Mouse (Mus musculus) spleen, embryonic (tissue): ENCODE data around the gene Tuba3a.

ENCODE experiments used
- CTCF ChIA-PET: fragments of 350-600 bp; sonication (Branson Sonifier 250); formaldehyde crosslinking; loops from one replicate; lab custom pipeline; 2022; lab: Charles Lee

Gene Tuba3a

DNA sequence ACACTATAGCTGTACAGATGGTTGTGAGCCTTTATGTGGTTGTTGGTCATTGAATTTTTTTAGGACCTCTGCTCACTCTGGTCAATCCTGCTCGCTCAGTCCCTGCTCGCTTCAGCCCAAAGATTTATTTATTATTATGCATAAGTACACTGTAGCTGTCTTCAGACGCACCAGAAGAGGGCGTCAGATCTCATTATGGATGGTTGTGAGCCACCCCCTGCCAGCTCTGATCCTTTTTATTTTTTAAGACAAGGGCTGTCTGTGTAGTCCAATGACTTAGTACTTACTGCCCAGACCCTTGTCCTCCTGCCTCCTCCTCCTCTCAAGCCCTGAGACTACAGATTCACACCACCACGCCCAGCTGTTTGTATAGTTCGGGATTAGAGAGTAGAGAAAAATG, 19.2 kb downstream of the Tuba3a start:
- CTCF ChIA-PET = interaction anchor here (0.5 to 0.6 kb wide), 2 partner anchors 14 to 115 kb away, joined by 3 to 4 read pairs; no protein-coding TSS in a partner anchor

- CTCF ChIA-PET = interaction anchor here (0.5 to 1.6 kb wide), 3 partner anchors 12 to 114 kb away, joined by 3 to 4 read pairs (median 3); no protein-coding TSS in a partner anchor
Measured at GRCm38 (mm10) chr6:125266091-125266490, 19.8 kb downstream of the Tuba3a start.

GRCm38 (mm10) chr6:125265239-125265638, 20.6 kb downstream of the Tuba3a start:
- CTCF ChIA-PET = interaction anchor here (0.6 to 1.6 kb wide), 2 partner anchors 11 to 20 kb away, joined by 3 to 4 read pairs; no protein-coding TSS in a partner anchor

- CTCF ChIA-PET = no interaction called here
Measured at GRCm38 (mm10) chr6:125264219-125264618, 21.6 kb downstream of the Tuba3a start.

GRCm38 (mm10) chr6:125260006-125260555, 25.8 kb downstream of the Tuba3a start:
- CTCF ChIA-PET = interaction anchor here (0.5 kb wide), 1 partner anchor 154 kb away, joined by 3 read pairs; no protein-coding TSS in a partner anchor

DNA sequence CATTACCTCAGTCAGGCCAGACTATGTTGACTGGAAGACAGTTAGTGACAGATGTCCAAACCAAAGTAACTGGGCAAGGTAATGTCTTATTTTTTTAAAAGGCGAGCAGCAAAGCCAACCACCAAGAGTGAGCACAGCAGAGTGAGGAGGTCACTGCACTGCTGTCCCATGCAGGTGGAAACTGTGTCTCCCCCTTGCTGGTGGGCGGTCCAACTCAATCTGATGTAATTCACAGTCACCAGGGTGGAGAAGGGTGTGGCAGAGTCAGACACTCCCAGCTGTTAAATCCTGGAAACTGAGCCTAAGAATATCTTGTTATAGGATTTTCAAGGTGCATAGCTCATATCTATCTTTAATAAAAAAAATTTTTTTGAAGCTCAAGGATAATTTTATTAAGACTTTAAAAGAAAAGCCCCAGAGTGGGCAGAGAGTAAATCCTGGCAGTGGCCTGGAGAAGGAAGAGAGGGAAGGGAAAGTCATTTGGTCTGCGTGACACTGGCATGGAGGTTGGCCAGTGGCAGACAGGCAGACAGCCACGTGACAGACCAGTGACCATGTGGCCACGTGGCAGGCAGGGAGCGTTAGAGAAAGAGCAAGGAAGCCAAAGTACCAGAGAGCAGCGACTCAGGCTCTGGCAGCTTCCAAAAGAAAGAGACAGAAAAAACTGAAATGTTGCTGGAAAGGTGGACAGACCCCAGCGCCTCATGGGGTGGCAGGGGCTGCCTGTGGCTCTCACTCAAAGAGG, 29.4 kb downstream of the Tuba3a start:
- CTCF ChIA-PET = no interaction called here

DNA sequence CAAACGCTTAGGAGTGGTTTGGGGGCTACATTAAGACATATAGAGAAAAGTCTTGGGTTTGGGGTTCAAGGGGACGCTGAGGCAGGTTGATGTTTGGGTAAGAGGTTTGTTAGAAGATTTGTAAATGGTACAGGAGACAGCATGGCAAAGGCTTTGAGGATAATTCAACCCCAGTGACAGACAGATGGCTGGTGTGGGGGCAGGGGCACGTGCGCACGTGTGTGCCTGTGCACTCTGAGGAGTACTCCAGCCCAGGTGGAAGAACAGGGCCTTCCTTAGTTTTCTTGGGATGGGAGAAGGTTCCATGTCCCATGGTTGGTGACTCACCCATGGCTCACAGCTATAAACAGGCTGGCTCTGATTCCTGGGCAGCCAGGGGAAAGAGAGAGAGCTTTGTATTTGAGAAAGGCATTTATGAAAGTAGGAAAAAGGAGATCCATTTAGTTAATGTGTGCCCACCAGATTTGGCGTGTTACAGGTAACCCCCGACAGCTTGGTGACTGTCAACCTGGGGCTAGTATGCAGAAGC, 30.3 kb downstream of the Tuba3a start:
- CTCF ChIA-PET = no interaction called here

DNA sequence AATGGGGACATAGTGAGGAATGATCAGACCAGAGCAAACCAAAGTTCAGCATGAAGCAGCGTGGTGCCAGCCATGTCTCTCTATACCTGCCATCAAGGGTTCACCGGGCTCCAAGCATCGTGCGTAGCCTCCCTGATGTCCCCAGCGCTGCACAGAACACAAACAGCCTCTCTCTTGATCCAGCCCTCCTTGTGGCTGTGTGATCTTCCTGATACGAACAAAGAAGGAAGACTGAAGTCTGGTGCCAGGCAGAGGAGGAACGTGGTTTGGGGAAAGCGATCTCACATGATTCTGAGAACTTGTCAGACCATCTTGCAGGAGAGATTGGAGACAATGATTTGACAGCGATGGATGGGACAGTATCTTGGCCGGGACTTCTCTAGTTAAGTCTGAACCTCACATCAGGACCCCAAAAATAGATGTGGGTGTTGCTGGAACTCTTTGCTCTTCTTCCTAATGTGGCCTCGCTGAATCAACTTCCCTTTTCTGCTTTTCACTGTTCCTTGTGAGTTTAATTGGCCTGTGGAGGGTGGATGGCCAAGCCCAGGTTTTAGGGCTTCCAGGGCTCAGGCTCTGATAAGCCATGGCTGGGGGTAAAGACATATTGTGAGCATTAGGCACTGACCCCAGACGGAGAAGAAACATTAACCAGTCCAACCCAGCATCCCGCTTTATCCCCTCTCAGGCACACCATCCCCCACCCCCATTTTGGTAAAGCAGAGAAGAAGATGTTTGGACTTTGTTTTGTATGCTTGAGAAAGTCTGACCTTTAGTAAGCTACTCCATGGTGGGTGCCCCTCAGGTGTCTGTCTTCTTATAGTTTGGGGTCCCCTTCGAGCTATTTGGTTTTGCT, 31.8 kb downstream of the Tuba3a start:
- CTCF ChIA-PET = interaction anchor here (0.8 to 0.9 kb wide), 3 partner anchors 11 to 18 kb away, joined by 3 to 4 read pairs (median 3); no protein-coding TSS in a partner anchor

- CTCF ChIA-PET = interaction anchor here (0.7 kb wide), 1 partner anchor 14 kb away, joined by 4 read pairs; no protein-coding TSS in a partner anchor
Measured at GRCm38 (mm10) chr6:125252711-125253110, 33.1 kb downstream of the Tuba3a start.

DNA sequence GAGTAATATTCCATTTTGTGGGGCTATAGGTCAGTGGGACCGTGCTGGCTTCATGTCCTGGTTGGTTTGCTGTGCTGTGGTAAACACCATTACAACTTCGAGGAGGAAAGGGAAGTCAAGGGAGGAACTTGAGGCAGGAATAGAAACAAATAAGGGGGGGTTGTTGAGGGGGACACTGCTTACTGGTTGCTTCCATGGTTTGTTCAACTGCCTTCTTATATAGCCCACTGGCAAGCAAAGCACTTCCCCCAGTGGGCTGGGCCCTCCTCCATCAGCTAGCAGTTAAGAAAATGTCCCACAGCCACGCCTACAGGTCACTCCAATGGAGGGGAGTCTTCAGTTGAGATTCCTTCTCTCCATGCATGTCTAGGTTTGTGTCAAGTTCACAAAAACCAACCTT, 33.6 kb downstream of the Tuba3a start:
- CTCF ChIA-PET = interaction anchor here (0.7 kb wide), 1 partner anchor 14 kb away, joined by 4 read pairs; no protein-coding TSS in a partner anchor

DNA sequence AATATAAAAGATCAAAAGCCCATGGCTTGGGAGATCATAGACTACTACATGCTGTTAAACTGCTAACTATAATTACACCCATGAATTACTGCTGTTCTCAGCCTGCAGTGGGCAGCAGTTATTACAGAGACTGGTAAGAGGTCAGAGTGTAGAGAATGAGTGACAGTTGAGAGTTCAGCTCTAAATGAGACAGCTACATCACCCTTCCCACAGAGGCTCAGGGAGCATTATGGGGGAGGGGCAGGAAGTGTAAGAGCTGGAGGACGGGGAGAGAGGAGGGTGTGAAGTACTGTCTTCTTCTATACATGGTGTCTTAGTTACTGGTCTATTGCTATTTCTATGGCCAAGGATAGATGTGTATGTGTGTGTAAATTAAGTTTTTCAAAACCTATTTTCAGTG, 41.3 kb downstream of the Tuba3a start:
- CTCF ChIA-PET = no interaction called here

DNA sequence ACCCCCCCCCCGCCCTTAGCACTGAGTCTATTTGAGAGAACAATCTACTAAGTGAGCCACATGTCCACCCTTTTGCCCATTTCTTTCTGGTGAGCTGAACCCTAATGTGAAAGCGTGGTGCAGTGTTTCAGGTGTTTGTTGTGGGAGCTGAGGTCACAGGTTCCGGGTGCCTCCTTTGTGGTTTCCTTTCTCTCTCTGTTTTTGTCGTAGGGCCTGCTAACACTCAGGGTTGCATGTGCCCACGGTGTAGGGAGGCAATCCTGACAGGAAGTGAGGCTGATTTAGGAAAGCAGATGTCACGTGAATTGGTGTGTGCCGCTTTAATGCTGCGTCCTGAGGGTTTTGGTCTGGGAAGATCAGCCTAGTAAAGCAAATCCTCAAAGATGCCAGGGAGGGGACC, 44.3 kb downstream of the Tuba3a start:
- CTCF ChIA-PET = no interaction called here

DNA sequence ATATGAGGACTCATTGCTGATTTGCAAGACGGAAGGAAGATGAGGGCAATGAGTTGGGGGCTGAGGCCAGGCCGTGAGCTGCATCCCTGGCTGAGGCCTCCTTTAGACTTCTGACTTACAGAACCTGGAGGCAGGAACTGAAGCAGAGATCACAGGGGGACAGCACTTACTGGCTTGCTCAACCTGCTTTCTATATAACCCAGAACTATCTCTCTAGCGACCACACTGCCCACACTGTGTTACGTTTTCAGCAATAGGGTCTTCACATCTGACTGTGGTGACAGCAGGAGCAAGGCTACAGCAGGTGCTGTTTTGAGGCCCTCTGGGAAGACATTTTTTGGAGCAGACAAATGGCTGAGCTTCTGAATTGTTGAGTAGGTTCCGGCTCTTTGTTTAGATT, 45.2 kb downstream of the Tuba3a start:
- CTCF ChIA-PET = no interaction called here

DNA sequence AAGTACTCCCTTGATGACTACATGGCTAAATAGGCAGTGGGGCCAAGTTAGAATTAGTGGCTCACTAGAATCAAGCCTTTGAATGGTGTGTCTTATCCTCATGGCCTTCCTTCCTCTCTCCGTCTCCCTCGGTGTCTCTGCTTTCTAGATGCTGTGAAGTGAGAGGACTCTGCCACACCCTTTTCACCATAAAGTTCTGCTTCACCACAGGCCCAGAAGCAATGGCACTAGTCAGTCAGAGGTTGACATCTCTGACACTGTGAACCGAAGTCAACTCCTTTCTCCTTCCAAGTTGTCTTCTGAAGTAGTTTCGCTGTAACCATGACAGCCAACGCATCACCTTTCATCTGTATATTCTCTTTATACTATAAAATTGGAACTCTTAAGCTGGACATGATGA, 46.3 kb downstream of the Tuba3a start:
- CTCF ChIA-PET = no interaction called here

DNA sequence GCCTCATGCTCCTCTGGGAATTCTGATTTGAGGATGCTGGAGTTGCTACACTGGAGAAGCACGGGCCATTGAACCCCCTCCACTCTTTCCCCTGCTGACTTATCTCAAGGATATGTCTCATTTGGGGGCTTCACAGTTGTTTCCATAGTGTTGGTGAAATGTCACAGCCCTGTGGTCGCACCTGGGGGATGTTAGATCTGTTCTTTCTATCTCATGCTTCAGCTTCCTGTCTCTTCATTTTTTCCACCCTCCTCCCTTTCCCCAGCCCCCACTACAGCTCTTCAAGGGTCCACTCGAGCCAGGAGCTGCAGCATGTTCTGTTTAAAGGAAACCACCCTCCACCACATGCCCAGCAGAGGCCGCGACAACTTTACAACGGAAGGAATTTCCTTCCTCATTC, 47.4 kb downstream of the Tuba3a start:
- CTCF ChIA-PET = interaction anchor here (0.7 kb wide), 1 partner anchor 65 kb away, joined by 9 read pairs; no protein-coding TSS in a partner anchor

DNA sequence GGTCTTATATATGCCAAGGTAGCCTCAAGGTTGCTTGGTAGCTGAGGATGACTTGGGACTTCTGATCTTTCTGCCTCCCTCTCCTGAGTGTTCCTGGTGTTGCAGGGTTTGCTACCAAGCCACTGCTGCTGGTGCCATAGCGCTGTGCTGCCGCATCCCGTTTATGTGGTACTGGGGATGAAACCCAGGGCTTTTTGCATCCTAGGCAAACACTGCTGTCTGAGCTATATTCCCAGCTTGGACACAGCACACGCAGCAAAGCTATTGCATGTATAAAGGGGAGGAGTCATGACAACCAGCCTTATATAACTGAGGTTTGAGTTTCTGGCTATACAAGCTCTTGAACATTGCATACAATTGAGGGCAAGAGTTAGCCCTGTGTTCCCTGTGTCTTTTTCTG, 48.4 kb downstream of the Tuba3a start:
- CTCF ChIA-PET = interaction anchor here (0.7 kb wide), 2 partner anchors 14 to 66 kb away, joined by 6 to 9 read pairs; no protein-coding TSS in a partner anchor

- CTCF ChIA-PET = interaction anchor here (0.6 kb wide), 1 partner anchor 100 kb away, joined by 3 read pairs; no protein-coding TSS in a partner anchor
Measured at GRCm38 (mm10) chr6:125236782-125237181, 49.1 kb downstream of the Tuba3a start, which contains the start of gene Cd27. Gene Cd27 (minus strand): TSS chr6:125237010.

DNA sequence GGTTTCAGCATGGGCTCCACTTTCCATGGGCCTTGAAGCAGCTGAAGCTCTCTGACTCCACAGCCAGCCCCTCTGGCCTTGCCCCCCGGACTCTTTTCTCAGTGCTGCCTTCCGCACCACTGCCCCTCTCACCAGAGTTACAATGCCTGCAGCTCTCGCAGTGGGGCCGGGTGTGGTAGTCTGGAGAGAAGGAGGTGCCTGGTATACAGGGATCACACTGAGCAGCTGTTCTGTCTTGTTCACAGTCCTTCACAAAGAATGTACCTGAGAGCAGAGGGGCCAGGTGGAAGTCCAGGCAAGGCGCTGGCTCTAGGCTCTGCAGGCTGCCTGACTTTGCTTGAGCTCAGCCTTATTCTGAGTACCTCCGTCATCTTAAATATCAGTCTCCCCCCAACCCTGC, 49.5 kb downstream of the Tuba3a start:
- CTCF ChIA-PET = interaction anchor here (0.6 kb wide), 1 partner anchor 100 kb away, joined by 3 read pairs; no protein-coding TSS in a partner anchor

GRCm38 (mm10) chr6:125234520-125234828, 51.4 kb downstream of the Tuba3a start:
- CTCF ChIA-PET = no interaction called here

GRCm38 (mm10) chr6:125233816-125234519, 51.9 kb downstream of the Tuba3a start:
- CTCF ChIA-PET = no interaction called here

DNA sequence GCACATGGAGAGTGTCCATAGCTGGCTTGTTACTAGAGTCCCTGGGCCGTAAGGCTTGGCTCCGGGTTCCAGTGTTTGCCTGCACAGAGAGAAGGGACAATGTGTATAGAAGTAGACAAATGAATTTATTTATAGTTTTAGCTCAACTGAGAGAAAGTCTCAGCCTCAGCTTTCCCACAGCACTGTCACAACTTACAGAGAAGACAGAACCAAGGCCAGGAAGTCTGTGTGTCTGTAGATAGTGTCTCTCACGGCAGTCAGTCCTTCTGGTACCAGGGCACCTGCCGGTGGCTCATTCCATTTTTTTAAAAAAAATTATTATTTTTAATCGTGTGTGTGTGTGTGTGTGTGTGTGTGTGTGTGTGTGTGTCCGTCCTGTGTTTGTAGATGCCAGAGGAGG, 53.3 kb downstream of the Tuba3a start:
- CTCF ChIA-PET = interaction anchor here (0.6 kb wide), 1 partner anchor 65 kb away, joined by 3 read pairs; no protein-coding TSS in a partner anchor
